Mouse (Mus musculus): ENCODE data around the gene Hist1h3b.

DNA sequence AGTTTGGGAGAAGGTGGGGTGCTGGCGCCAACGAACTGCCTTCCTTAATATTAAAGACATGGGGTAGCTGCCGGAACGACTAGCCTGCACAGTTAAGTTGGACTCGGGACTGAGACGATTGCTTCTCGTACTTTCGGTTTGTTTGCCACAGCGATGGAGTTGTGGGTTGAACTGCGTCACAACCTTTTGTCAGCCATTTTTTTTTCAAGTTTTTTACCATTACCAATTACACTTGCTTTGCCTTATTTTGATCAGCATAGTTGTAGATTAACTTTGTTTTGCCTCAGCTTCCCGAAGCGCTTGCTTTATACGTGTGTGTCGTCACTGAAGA, 12.2 kb upstream of the Hist1h3b start:
- TF ChIP-seq CTCF (IDR thresholded peaks at IDR 0.05; ENCODE audit: borderline replicate concordance, extremely low read depth, insufficient read depth, insufficient read length) = no peak
- TF ChIP-seq POLR2A (IDR thresholded peaks at IDR 0.05; ENCODE audit: borderline replicate concordance, extremely low read depth, insufficient read depth, insufficient read length, poor library complexity, severe bottlenecking) = no peak

Measured in brain, embryonic 14.5 days (tissue).